Mouse (Mus musculus): Measurements from ENCODE around the gene Kcnn4. TPM values are rescaled to one million over a fixed set of nuclear protein-coding genes. Genes with fewer than 3 reads are reported as not detected.

The Kcnn4 gene
- polyA plus RNA-seq, 1 experiment from 2014 or later: 9.6 TPM

DNA sequence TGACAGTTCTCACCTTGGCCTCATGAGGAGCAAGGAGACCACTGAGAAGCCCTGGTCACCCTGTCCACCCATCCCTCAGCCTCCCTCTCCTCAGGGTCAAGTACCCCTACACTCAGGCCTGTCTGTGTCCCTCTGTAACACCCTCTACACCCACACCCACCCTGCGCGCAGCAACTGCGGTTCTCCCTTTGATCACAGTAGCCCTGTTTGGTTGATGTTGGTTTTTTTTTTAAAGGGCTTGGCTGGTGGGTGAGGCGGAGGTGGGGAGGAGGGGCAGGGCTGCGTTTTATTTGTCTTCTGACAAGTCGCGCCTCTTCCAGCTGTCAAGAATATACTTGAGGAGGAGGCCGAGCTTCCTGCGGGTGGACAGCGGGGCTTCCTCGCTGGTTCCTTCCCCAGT, 61.6 kb downstream of the Kcnn4 start:
- Histone ChIP-seq H3K9me3 (replicated peaks; ENCODE audit: low read length) (no peaks in the 10 kb centered on the region), H3K4me1 (replicated peaks; ENCODE audit: insufficient read depth, low read length) (no peaks in the 10 kb centered on the region), H3K36me3 (ENCODE audit: insufficient read depth, low read length) (no peaks in the 10 kb centered on the region), H3K9ac (ENCODE audit: low read depth, low read length) (no peak overlapping the region), H3K27me3 (ENCODE audit: insufficient read depth, low read length) (no peaks in the 10 kb centered on the region), H3K4me3 (replicated peaks; ENCODE audit: low read depth, low read length) (no peak overlapping the region), H3K4me2 (ENCODE audit: low read length) (no peak overlapping the region), H3K27ac (no peak overlapping the region)
- DNase-seq (ENCODE audit: low spot score) (no peak), ATAC-seq (replicated peaks; ENCODE audit: low FRiP score, low read depth) (no peak)
- no peak for TF ChIP-seq CTCF (IDR thresholded peaks at IDR 0.05; ENCODE audit: low read depth)
- 53% methylated on average over 11 of the region's 11 CpGs for WGBS

DNA sequence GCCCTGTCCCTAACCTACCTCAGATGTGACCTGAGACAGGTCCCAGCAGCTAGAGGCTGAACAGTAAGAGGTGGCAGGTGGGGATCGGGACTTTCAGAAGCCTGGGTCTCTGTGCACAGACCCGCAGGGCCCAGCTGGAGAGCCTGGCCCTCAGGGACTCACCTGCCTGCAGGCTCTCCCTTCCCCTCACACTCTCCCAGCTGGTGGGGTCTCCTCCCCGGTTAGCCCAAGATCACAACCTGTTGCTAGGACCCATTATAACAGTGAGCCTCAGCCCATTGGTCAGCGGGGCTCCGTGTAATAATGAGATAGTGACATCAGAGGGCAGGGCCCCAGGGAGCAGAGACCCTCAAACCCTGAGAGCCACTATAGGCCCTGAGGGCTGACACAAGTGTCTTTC, 65.2 kb downstream of the Kcnn4 start:
- no peaks in the 10 kb centered on the region for H3K27me3 ChIP-seq (ENCODE audit: insufficient read depth, low read length)
- DNase-seq (ENCODE audit: low spot score) (no peak), ATAC-seq (replicated peaks; ENCODE audit: low FRiP score, low read depth) (no peak)
- H3K4me3 ChIP-seq (replicated peaks; ENCODE audit: low read depth, low read length): no peak overlapping the region
- no peak overlapping the region for H3K27ac ChIP-seq
- WGBS: 68% methylated on average over 5 of the region's 5 CpGs
- H3K9ac ChIP-seq (ENCODE audit: low read depth, low read length): no peak overlapping the region
- TF ChIP-seq CTCF (IDR thresholded peaks at IDR 0.05; ENCODE audit: low read depth): no peak
- no peaks in the 10 kb centered on the region for H3K36me3 ChIP-seq (ENCODE audit: insufficient read depth, low read length)
- H3K4me1 ChIP-seq (replicated peaks; ENCODE audit: insufficient read depth, low read length): no peaks in the 10 kb centered on the region
- H3K9me3 ChIP-seq (replicated peaks; ENCODE audit: low read length): no peaks in the 10 kb centered on the region
- no peak overlapping the region for H3K4me2 ChIP-seq (ENCODE audit: low read length)

Small RNA genes within 50 kb of the gene (microRNA-seq; reads per million reads assigned to microRNA genes)
- gene Gm27592: not detected

Other genes with a start within 250 kb of the Kcnn4 start
- gene Zfp235, start 236.1 kb upstream of the Kcnn4 start, polyA plus RNA-seq (2015; fragmentation: Nextera tagmentation; extraction: Ambion mirVana): 12.4 and 13.3 TPM in 2 replicates
- 2.2 and 2.4 TPM in 2 replicates for gene Zfp114, start 195.2 kb upstream of the Kcnn4 start, polyA plus RNA-seq (2015; fragmentation: Nextera tagmentation; extraction: Ambion mirVana)
- 6.3 and 7.4 TPM in 2 replicates for gene Zfp111, start 158.8 kb upstream of the Kcnn4 start, polyA plus RNA-seq (2015; fragmentation: Nextera tagmentation; extraction: Ambion mirVana)
- gene Zfp109, start 132.7 kb upstream of the Kcnn4 start, polyA plus RNA-seq (2015; fragmentation: Nextera tagmentation; extraction: Ambion mirVana): 2.2 and 2.5 TPM in 2 replicates
- 3.2 and 3.3 TPM in 2 replicates for gene Zfp108, start 115.5 kb upstream of the Kcnn4 start, polyA plus RNA-seq (2015; fragmentation: Nextera tagmentation; extraction: Ambion mirVana)
- gene Zfp93, start 99.8 kb upstream of the Kcnn4 start, polyA plus RNA-seq (2015; fragmentation: Nextera tagmentation; extraction: Ambion mirVana): 7.5 and 8.9 TPM in 2 replicates
- 22.9 and 24.6 TPM in 2 replicates for gene Zfp61, start 69.0 kb upstream of the Kcnn4 start, polyA plus RNA-seq (2015; fragmentation: Nextera tagmentation; extraction: Ambion mirVana)
- 9.8 and 10.0 TPM in 2 replicates for gene Zfp94, start 53.6 kb upstream of the Kcnn4 start, polyA plus RNA-seq (2015; fragmentation: Nextera tagmentation; extraction: Ambion mirVana)
- gene Tescl, start 36.3 kb upstream of the Kcnn4 start, polyA plus RNA-seq (2015; fragmentation: Nextera tagmentation; extraction: Ambion mirVana): 0.27 and 0.45 TPM in 2 replicates
- gene Lypd5, start 21.1 kb upstream of the Kcnn4 start, polyA plus RNA-seq (2015; fragmentation: Nextera tagmentation; extraction: Ambion mirVana): not detected in 2 replicates
- 20.6 and 20.8 TPM in 2 replicates for gene Smg9, start 29.4 kb downstream of the Kcnn4 start, polyA plus RNA-seq (2015; fragmentation: Nextera tagmentation; extraction: Ambion mirVana)
- gene Irgc1, start 82.0 kb downstream of the Kcnn4 start, polyA plus RNA-seq (2015; fragmentation: Nextera tagmentation; extraction: Ambion mirVana): not detected in 2 replicates
- 11.5 and 15.9 TPM in 2 replicates for gene Plaur, start 92.2 kb downstream of the Kcnn4 start, polyA plus RNA-seq (2015; fragmentation: Nextera tagmentation; extraction: Ambion mirVana)
- 7.1 and 8.2 TPM in 2 replicates for gene Cadm4, start 111.8 kb downstream of the Kcnn4 start, polyA plus RNA-seq (2015; fragmentation: Nextera tagmentation; extraction: Ambion mirVana)
- gene Zfp428, start 136.7 kb downstream of the Kcnn4 start, polyA plus RNA-seq (2015; fragmentation: Nextera tagmentation; extraction: Ambion mirVana): 40.2 and 41.4 TPM in 2 replicates
- 0.06 and 0.12 TPM in 2 replicates for gene AC161166.1, start 142.2 kb downstream of the Kcnn4 start, polyA plus RNA-seq (2015; fragmentation: Nextera tagmentation; extraction: Ambion mirVana)
- 5.4 and 6.0 TPM in 2 replicates for gene Irgq, start 160.4 kb downstream of the Kcnn4 start, polyA plus RNA-seq (2015; fragmentation: Nextera tagmentation; extraction: Ambion mirVana)
- 0.50 and 0.55 TPM in 2 replicates for gene Pinlyp, start 175.9 kb downstream of the Kcnn4 start, polyA plus RNA-seq (2015; fragmentation: Nextera tagmentation; extraction: Ambion mirVana)
- 58.4 and 63.6 TPM in 2 replicates for gene Xrcc1, start 176.0 kb downstream of the Kcnn4 start, polyA plus RNA-seq (2015; fragmentation: Nextera tagmentation; extraction: Ambion mirVana)
- gene Ethe1, start 217.3 kb downstream of the Kcnn4 start, polyA plus RNA-seq (2015; fragmentation: Nextera tagmentation; extraction: Ambion mirVana): 43.7 and 43.8 TPM in 2 replicates
- gene Zfp575, start 217.4 kb downstream of the Kcnn4 start, polyA plus RNA-seq (2015; fragmentation: Nextera tagmentation; extraction: Ambion mirVana): 4.0 and 4.3 TPM in 2 replicates
- gene Phldb3, start 240.5 kb downstream of the Kcnn4 start, polyA plus RNA-seq (2015; fragmentation: Nextera tagmentation; extraction: Ambion mirVana): 0.11 and 0.20 TPM in 2 replicates

Data from kidney, postnatal 0 days (tissue).